Mouse (Mus musculus) limb, embryonic 11.5 days (tissue): ENCODE measurements around the gene Scd2. TPM values are rescaled to one million over a fixed set of nuclear protein-coding genes. Genes with fewer than 3 reads are reported as not detected.

Experiments used
- ATAC-seq: fragments of 200-750 bp; cut with Nextera tagmentation; 2 replicates; pipeline ENCODE4 v1.8.0; 2017; ENCODE audit warnings: low read depth; ENCODE audit not compliant: insufficient number of reproducible peaks, low FRiP score, low TSS enrichment
- DNase-seq: peaks from one replicate; pipeline ENCODE4 v3.0.0-alpha.2; 2015; ENCODE audit warnings: low spot score
- H3K27ac ChIP-seq: fragments of 300-500 bp; sonication (generic); replicated peaks from 2 replicates; pipeline ENCODE4 v1.5.1; 2014; ENCODE audit warnings: low read depth, mild to moderate bottlenecking, low read length
- H3K27me3 ChIP-seq: fragments of 300-500 bp; sonication (generic); 2 replicates; pipeline ENCODE4 v1.6.1; 2014; ENCODE audit warnings: mild to moderate bottlenecking, low read length, mixed read lengths; ENCODE audit not compliant: control insufficient read depth, insufficient read depth
- H3K36me3 ChIP-seq: fragments of 300-500 bp; sonication (generic); 2 replicates; pipeline ENCODE4 v1.6.1; 2014; ENCODE audit warnings: mild to moderate bottlenecking, low read length, moderate library complexity, mixed read lengths; ENCODE audit not compliant: control insufficient read depth, insufficient read depth
- H3K4me1 ChIP-seq: fragments of 300-500 bp; sonication (generic); 2 replicates; pipeline ENCODE4 v1.6.1; 2014; ENCODE audit warnings: low read length, mixed read lengths; ENCODE audit not compliant: control insufficient read depth, insufficient read depth
- H3K4me2 ChIP-seq: fragments of 300-500 bp; sonication (generic); 2 replicates; pipeline ENCODE4 v1.6.1; 2014; ENCODE audit warnings: low read depth, mild to moderate bottlenecking, moderate library complexity; ENCODE audit not compliant: severe bottlenecking
- H3K4me3 ChIP-seq: fragments of 300-500 bp; sonication (generic); 2 replicates; pipeline ENCODE4 v1.5.1; 2014; ENCODE audit warnings: low read depth, low read length
- H3K9ac ChIP-seq: fragments of 300-500 bp; sonication (generic); 2 replicates; pipeline ENCODE4 v1.6.1; 2014; ENCODE audit warnings: mild to moderate bottlenecking, low read length
- H3K9me3 ChIP-seq: fragments of 300-500 bp; sonication (generic); 2 replicates; pipeline ENCODE4 v1.6.1; 2016; ENCODE audit warnings: low read length; ENCODE audit not compliant: control insufficient read depth
- WGBS: fragments of 180-500 bp; shearing (Covaris S2); extraction: QIAGEN DNeasy Blood & Tissue Kit; methylation state at CpG from one replicate; pipeline ENCODE4 v1.1.7; 2014; 5-methylcytosine and 5-hydroxymethylcytosine counted together
- polyA plus RNA-seq: library from polyadenylated mRNA; unstranded; fragments of >200 nt; fragmentation: Nextera tagmentation; extraction: Ambion mirVana; gene quantifications from 2 replicates; pipeline ENCODE4 v1.2.1, GENCODE M21; 2014

Scd2 gene
- polyA plus RNA-seq, 1 experiment from 2014 or later, result 309 TPM

DNA sequence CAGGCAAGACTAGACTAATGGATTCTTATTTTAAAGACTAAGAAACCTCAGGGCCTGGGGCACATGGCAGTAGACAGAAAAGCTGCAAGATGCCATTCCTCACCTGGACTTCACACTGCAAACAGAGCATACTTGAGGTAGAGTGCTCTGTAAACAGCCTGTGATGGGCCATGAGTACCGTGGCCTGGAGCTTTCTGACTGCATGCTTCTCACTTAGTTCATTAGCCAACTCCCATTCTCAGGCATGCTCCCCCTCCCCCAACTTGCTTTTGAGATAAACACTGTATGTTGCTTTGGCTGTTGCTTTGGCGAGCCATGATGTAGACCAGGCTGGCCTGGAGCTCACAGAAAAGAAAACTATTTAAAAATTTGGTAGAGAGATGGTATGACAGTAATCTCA, 7.4 kb upstream of the Scd2 start:
- no peak overlapping the region for H3K4me3 ChIP-seq
- WGBS, result 45% methylated on average over 2 of the region's 2 CpGs
- DNase-seq (no peak), ATAC-seq (no peak)
- H3K27me3 ChIP-seq, result no peaks in the 10 kb centered on the region
- no peak overlapping the region for H3K4me2 ChIP-seq
- H3K4me1 ChIP-seq, result peaks cover 25% of the 10 kb centered on the region
- no peaks in the 10 kb centered on the region for H3K36me3 ChIP-seq
- no peak overlapping the region for H3K27ac ChIP-seq
- H3K9ac ChIP-seq, result no peak overlapping the region
- no peaks in the 10 kb centered on the region for H3K9me3 ChIP-seq

DNA sequence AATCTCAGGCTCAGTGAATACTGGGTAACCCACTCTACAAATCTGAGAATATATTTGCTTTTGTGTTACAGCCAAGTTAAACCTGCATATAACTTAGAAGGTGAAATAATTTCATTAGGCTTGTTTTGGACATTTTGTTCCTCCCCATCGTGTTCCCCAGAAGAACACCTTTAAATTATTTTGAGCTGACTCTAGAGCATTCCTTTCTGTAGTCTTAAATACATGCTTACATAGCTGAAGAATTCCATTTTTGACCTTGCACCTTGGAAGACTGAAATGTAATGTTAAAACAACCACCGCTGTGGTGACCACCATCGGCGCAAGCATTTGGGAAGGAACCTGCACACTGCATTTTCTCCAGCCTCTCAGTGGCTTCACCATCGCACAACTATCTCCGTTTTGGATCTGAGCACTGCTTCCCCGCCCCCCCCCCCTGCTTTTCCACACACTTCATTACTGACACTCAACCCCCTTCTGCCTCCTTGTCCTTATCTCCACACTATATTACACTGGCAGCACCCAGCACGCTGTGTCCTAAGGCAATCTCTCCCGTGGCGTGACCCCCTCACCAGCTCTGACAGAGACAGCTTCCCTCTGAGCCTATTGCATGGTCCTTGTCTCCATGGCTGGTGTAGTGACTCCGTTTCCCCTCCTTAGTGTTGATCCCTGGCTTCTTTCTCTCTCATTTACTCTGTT, 5.9 kb upstream of the Scd2 start:
- DNase-seq (no peak), ATAC-seq (no peak)
- 78% methylated on average over 11 of the region's 11 CpGs for WGBS
- Histone ChIP-seq H3K27me3 (no peaks in the 10 kb centered on the region), H3K36me3 (no peaks in the 10 kb centered on the region), H3K9me3 (no peaks in the 10 kb centered on the region), H3K27ac (no peak overlapping the region), H3K9ac (no peak overlapping the region), H3K4me3 (no peak overlapping the region), H3K4me1 (peaks cover 22% of the 10 kb centered on the region), H3K4me2 (no peak overlapping the region)

DNA sequence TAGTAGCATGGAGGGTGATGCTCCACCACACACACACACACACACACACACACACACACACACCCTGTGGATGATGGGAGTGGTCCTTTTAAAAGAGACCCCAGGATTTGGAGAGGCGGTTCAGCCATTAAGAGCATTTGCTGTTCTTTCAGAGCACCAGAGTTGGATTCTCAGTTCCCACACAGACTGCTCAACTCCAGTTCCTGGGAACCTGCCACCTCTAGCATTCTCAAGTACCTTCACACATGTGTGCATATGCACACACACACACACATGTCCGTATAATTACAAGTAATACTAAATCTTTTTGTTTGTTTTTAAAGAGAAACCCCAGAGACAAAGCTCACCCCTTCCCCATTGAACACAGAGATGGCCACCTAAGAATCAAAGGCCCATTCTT, 1.4 kb upstream of the Scd2 start:
- Histone ChIP-seq H3K9ac (no peak overlapping the region), H3K4me3 (no peak overlapping the region), H3K4me1 (peaks cover 21% of the 10 kb centered on the region), H3K27me3 (no peaks in the 10 kb centered on the region), H3K36me3 (peaks cover 10% of the 10 kb centered on the region), H3K9me3 (no peaks in the 10 kb centered on the region), H3K4me2 (no peak overlapping the region), H3K27ac (no peak overlapping the region)
- DNase-seq (no peak), ATAC-seq (no peak)
- WGBS, result 89% methylated on average over 2 of the region's 2 CpGs

DNA sequence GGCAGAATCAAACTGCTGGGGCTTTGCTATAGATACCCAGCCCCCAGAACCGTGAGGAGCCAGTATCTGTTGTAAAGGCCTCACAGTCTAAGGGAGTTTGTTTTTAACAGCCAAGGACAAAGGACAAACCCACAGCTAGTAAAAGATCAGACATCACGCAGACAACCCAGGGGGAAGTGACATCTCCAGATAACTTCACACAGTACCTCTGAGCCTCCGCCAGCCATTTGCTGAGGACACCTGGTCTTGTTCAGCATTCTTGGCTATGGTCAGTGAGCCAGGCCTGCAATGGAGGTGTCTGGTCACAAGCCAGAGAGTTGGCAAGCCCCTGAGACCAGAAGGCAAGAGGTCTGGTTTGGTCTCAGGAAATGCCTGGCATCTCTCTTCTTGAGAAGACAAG, 991 bp upstream of the Scd2 start:
- peaks cover 10% of the 10 kb centered on the region for H3K36me3 ChIP-seq
- peak overlapping the region; percentile 96 for H3K27ac ChIP-seq
- H3K27me3 ChIP-seq, result no peaks in the 10 kb centered on the region
- peak overlapping the region; percentile 100 for H3K4me2 ChIP-seq
- DNase-seq (no peak), ATAC-seq (no peak)
- H3K9ac ChIP-seq, result peak overlapping the region; percentile 49; the same call in 1 of the 2 replicates
- no peak overlapping the region for H3K4me3 ChIP-seq
- H3K9me3 ChIP-seq, result no peaks in the 10 kb centered on the region
- 60% methylated on average over 3 of the region's 3 CpGs for WGBS
- H3K4me1 ChIP-seq, result peaks cover 25% of the 10 kb centered on the region

DNA sequence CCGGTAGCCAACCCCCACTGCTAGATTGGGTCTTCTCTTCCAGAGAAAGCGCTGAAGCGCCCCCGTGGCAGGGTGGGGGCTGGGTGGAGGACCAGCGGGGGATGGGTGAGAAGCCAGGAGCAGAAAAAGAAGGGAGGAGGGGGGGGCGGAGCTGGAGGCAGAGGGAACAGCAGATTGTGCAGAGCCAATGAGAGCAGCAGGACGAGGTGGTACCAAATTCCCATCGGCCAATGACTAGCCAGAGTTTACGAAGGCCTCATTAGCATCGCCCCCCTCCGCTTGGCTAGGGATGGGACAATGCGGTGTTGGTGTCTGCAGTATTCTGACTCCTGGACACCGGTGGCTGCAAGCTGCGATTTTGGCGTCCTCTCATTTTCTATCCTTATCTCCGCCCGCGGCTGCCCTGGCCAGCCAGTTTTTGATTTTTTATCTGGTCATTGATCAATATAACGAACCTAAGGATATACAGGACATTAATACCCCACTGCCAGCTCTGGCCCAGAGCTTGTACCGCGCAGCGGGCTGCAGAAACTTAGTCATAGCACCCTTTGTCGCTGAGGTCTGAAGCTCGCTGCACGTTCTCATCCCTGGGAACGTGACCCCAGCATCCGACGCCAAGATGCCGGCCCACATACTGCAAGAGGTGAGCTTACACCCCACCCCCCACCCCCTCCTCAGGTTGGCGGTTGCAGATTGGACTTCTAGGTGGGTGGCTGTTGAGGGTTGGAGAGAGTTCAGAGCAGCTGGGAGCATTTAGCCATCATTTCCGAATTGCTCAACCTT, 486 bp downstream of the Scd2 start:
- peak overlapping the region; percentile 94 for H3K4me3 ChIP-seq
- peak overlapping the region; percentile 100 for H3K4me2 ChIP-seq
- H3K9me3 ChIP-seq, result no peaks in the 10 kb centered on the region
- 3% methylated on average over 30 of the region's 31 CpGs for WGBS
- peak overlapping the region; percentile 95 for H3K9ac ChIP-seq
- H3K36me3 ChIP-seq, result peaks cover 22% of the 10 kb centered on the region
- DNase-seq (peak; percentile 96), ATAC-seq (peak; percentile 94)
- H3K4me1 ChIP-seq, result peaks cover 40% of the 10 kb centered on the region
- H3K27me3 ChIP-seq, result no peaks in the 10 kb centered on the region
- peak overlapping the region; percentile 96 for H3K27ac ChIP-seq

DNA sequence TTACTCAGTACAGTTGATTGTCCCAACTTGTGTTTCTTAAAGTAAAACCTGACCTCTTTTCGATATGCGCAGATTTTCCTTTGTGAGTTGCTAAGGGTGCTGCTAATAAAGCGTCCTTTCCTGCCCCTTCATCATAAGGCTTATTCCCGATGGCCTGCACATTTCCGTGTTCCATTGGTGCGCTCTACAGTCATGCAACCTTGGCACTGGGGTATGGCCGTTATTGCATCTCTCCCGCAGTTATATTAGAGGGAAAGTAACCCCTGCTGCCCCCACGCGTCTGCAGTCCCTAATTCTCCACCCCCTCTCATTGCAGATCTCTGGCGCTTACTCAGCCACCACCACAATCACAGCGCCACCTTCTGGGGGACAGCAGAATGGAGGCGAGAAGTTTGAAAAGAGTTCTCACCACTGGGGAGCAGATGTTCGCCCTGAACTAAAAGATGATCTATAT, 1.1 kb downstream of the Scd2 start:
- under 1% methylated on average over 14 of the region's 14 CpGs for WGBS

DNA sequence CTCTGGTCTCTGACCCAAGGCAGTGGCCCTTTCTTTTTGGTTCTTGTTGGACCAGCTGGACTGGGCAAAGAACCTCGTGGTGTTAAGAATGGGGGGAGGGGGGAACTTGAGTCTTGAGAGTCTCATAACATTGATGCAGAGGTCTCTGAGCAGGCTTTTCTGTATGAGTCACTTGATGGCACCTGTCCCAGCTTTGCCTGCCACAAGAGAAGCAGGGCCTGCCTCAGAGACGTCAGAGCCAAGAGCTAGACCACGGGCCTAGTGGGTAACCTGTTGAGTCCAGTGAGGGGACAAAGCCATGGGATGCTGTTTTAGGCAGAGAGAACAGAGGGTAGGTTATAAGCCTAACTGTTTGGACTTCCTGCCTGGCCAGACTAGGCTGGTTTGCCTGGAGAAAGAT, 1.8 kb downstream of the Scd2 start:
- peaks cover 44% of the 10 kb centered on the region for H3K4me1 ChIP-seq
- no peaks in the 10 kb centered on the region for H3K27me3 ChIP-seq
- DNase-seq (no peak), ATAC-seq (no peak)
- H3K9me3 ChIP-seq, result no peaks in the 10 kb centered on the region
- peak overlapping the region; percentile 94 for H3K4me3 ChIP-seq
- H3K4me2 ChIP-seq, result peak overlapping the region; percentile 100
- peaks cover 28% of the 10 kb centered on the region for H3K36me3 ChIP-seq
- no peak overlapping the region for H3K27ac ChIP-seq
- WGBS, result 14% methylated on average over 3 of the region's 3 CpGs
- H3K9ac ChIP-seq, result peak overlapping the region; percentile 54

More for the DNA sequence above, 1.1 kb downstream of the Scd2 start:
- H3K36me3 ChIP-seq, result peaks cover 25% of the 10 kb centered on the region
- DNase-seq (peak; percentile 94), ATAC-seq (peak; percentile 50)
- H3K4me2 ChIP-seq, result peak overlapping the region; percentile 100
- H3K9ac ChIP-seq, result peak overlapping the region; percentile 95
- peaks cover 42% of the 10 kb centered on the region for H3K4me1 ChIP-seq
- no peaks in the 10 kb centered on the region for H3K9me3 ChIP-seq
- peak overlapping the region; percentile 96 for H3K27ac ChIP-seq
- peak overlapping the region; percentile 94 for H3K4me3 ChIP-seq
- no peaks in the 10 kb centered on the region for H3K27me3 ChIP-seq

DNA sequence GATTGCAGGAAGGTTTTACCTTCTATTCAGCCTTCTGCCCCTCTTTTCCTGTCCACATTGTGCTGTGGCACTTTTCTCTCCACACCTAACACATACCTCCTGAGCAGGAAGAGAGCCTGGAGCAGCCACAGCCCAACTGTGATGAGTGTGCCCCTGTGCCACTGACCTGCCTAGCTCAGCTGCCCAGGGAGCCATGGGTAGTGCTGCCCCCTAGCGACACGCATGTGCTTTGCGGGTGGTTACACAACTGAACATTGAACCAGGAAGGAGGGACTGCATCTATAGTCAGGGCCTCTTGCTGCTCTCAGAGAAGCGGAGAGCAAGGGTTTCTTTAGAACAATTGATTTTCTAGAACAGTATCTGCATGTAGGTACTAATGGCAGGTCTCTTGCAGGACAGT, 2.3 kb downstream of the Scd2 start:
- ATAC-seq, result no peak
- H3K27me3 ChIP-seq, result no peaks in the 10 kb centered on the region
- H3K4me1 ChIP-seq, result peaks cover 45% of the 10 kb centered on the region
- peak overlapping the region; percentile 94 for H3K4me3 ChIP-seq
- peak; percentile 90 for DNase-seq
- no peak overlapping the region for H3K27ac ChIP-seq
- WGBS, result 10% methylated on average over 4 of the region's 4 CpGs
- H3K4me2 ChIP-seq, result peak overlapping the region; percentile 100
- no peaks in the 10 kb centered on the region for H3K9me3 ChIP-seq
- H3K9ac ChIP-seq, result peak overlapping the region; percentile 54
- H3K36me3 ChIP-seq, result peaks cover 33% of the 10 kb centered on the region
